Mouse (Mus musculus) heart, embryonic 14.5 days (tissue): ENCODE results near the gene Pcdh7. TPM values are rescaled to one million over a fixed set of nuclear protein-coding genes. Genes with fewer than 3 reads are reported as not detected.

Experiments
- ATAC-seq: fragments of 200-750 bp; cut with Nextera tagmentation; 2 replicates; pipeline ENCODE4 v1.8.0; 2017; ENCODE audit warnings: low read depth, moderate TSS enrichment; ENCODE audit not compliant: insufficient number of reproducible peaks, insufficient read depth, low FRiP score
- H3K27ac ChIP-seq, 2 experiments: fragments of 200-500 bp in 1 of 2; fragments of 300-500 bp in 1 of 2; sonication (generic) in 1 of 2; replicated peaks in 1 of 2; 2 replicates each; pipeline ENCODE4 v1.5.1; 2012 to 2014; ENCODE audit warnings: low read depth in 2 of 2, low read length in 2 of 2, control low read depth in 1 of 2, mild to moderate bottlenecking in 1 of 2, mixed read lengths in 1 of 2; ENCODE audit not compliant: control insufficient read depth in 1 of 2, insufficient read depth in 1 of 2
- H3K27me3 ChIP-seq: fragments of 300-500 bp; sonication (generic); 2 replicates; pipeline ENCODE4 v1.6.1; 2014; ENCODE audit warnings: mild to moderate bottlenecking, low read length, control low read depth; ENCODE audit not compliant: control insufficient read depth, insufficient read depth
- H3K36me3 ChIP-seq: fragments of 300-500 bp; sonication (generic); 2 replicates; pipeline ENCODE4 v1.6.1; 2014; ENCODE audit warnings: mild to moderate bottlenecking, control low read depth, low read length, mixed read lengths; ENCODE audit not compliant: control insufficient read depth, insufficient read depth
- H3K4me1 ChIP-seq, 2 experiments: fragments of 200-500 bp in 1 of 2; fragments of 300-500 bp in 1 of 2; sonication (generic) in 1 of 2; 2 replicates each; pipeline ENCODE4 v1.6.1; 2012 to 2014; ENCODE audit warnings: low read length in 2 of 2, control low read depth in 1 of 2, mixed read lengths in 1 of 2; ENCODE audit not compliant: control insufficient read depth in 2 of 2, insufficient read depth in 2 of 2
- H3K4me2 ChIP-seq: fragments of 300-500 bp; sonication (generic); 2 replicates; pipeline ENCODE4 v1.6.1; 2014; ENCODE audit warnings: mild to moderate bottlenecking, low read length
- H3K4me3 ChIP-seq, 2 experiments: fragments of 200-500 bp in 1 of 2; fragments of 300-500 bp in 1 of 2; sonication (generic) in 1 of 2; 2 replicates each; pipeline ENCODE4 v1.5.1; 2012 to 2014; ENCODE audit warnings: low read length in 2 of 2, mild to moderate bottlenecking in 2 of 2, control low read depth in 1 of 2, low read depth in 1 of 2, moderate library complexity in 1 of 2; ENCODE audit not compliant: control insufficient read depth in 1 of 2, insufficient read depth in 1 of 2
- H3K9ac ChIP-seq: fragments of 300-500 bp; sonication (generic); 2 replicates; pipeline ENCODE4 v1.6.1; 2014; ENCODE audit warnings: mild to moderate bottlenecking, low read length
- H3K9me3 ChIP-seq: fragments of 300-500 bp; sonication (generic); 2 replicates; pipeline ENCODE4 v1.6.1; 2016; ENCODE audit warnings: low read length, control low read depth; ENCODE audit not compliant: control insufficient read depth
- WGBS: fragments of 180-500 bp; shearing (Covaris S2); extraction: QIAGEN DNeasy Blood & Tissue Kit; methylation state at CpG from one replicate; pipeline ENCODE4 v1.1.7; 2014; 5-methylcytosine and 5-hydroxymethylcytosine counted together
- polyA plus RNA-seq: library from polyadenylated mRNA; unstranded; fragments of >200 nt; fragmentation: Nextera tagmentation; extraction: Ambion mirVana; gene quantifications from 2 replicates; pipeline ENCODE4 v1.2.1, GENCODE M21; 2014

Pcdh7 gene
- polyA plus RNA-seq, 1 experiment from 2014 or later = 32.9 TPM

- ATAC-seq = no peak
- Histone ChIP-seq H3K4me3 (no peak overlapping the region), H3K9ac (no peak overlapping the region), H3K27ac (no peak overlapping the region), H3K9me3 (no peaks in the 10 kb centered on the region), H3K36me3 (no peaks in the 10 kb centered on the region), H3K4me2 (no peak overlapping the region), H3K27me3 (no peaks in the 10 kb centered on the region), H3K4me1 (peaks cover 3 to 17% of the 10 kb centered on the region in 2 experiments; a peak in 3 of 4 replicates)
- WGBS = 58% methylated on average over 10 of the region's 10 CpGs
Measured at GRCm38 (mm10) chr5:57768469-57769022, 50.8 kb downstream of the Pcdh7 start.

GRCm38 (mm10) chr5:57769644-57770043 is 51.9 kb downstream of the Pcdh7 start:
- no peaks in the 10 kb centered on the region for H3K9me3 ChIP-seq
- H3K27me3 ChIP-seq = no peaks in the 10 kb centered on the region
- no peak overlapping the region for H3K4me2 ChIP-seq
- no peak overlapping the region for H3K27ac ChIP-seq
- WGBS = 93% methylated on average over 7 of the region's 7 CpGs
- no peak overlapping the region for H3K4me3 ChIP-seq
- no peaks in the 10 kb centered on the region for H3K36me3 ChIP-seq
- H3K4me1 ChIP-seq = peaks cover 3 to 17% of the 10 kb centered on the region in 2 experiments; a peak in 3 of 4 replicates
- ATAC-seq = no peak
- no peak overlapping the region for H3K9ac ChIP-seq

- Histone ChIP-seq H3K4me3 (no peak overlapping the region), H3K9me3 (no peaks in the 10 kb centered on the region), H3K4me2 (no peak overlapping the region), H3K4me1 (peaks cover 3 to 13% of the 10 kb centered on the region in 2 experiments; a peak in 3 of 4 replicates), H3K9ac (no peak overlapping the region), H3K36me3 (no peaks in the 10 kb centered on the region), H3K27me3 (no peaks in the 10 kb centered on the region), H3K27ac (no peak overlapping the region)
- ATAC-seq = no peak
- 61% methylated on average over 3 of the region's 3 CpGs for whole genome bisulfite sequencing
Measured at GRCm38 (mm10) chr5:57770364-57770763, 52.6 kb downstream of the Pcdh7 start.

- no peak overlapping the region for H3K27ac ChIP-seq
- H3K36me3 ChIP-seq = no peaks in the 10 kb centered on the region
- no peak overlapping the region for H3K4me3 ChIP-seq
- 74% methylated on average over 6 of the region's 6 CpGs for WGBS
- peaks cover 3 to 12% of the 10 kb centered on the region in 2 experiments; a peak in 3 of 4 replicates for H3K4me1 ChIP-seq
- H3K9me3 ChIP-seq = no peaks in the 10 kb centered on the region
- H3K9ac ChIP-seq = no peak overlapping the region
- H3K4me2 ChIP-seq = no peak overlapping the region
- ATAC-seq = no peak
- no peaks in the 10 kb centered on the region for H3K27me3 ChIP-seq
Measured at GRCm38 (mm10) chr5:57771122-57771521, 53.4 kb downstream of the Pcdh7 start.

- WGBS = 54% methylated on average over 3 of the region's 3 CpGs
- Histone ChIP-seq H3K4me1 (peaks cover 3 to 15% of the 10 kb centered on the region in 2 experiments; a peak in 3 of 4 replicates), H3K4me2 (no peak overlapping the region), H3K9me3 (no peaks in the 10 kb centered on the region), H3K36me3 (no peaks in the 10 kb centered on the region), H3K9ac (no peak overlapping the region), H3K27ac (no peak overlapping the region), H3K27me3 (no peaks in the 10 kb centered on the region), H3K4me3 (no peak overlapping the region)
- no peak for ATAC-seq
Measured at GRCm38 (mm10) chr5:57772711-57773110, 54.9 kb downstream of the Pcdh7 start.

- no peak overlapping the region for H3K4me2 ChIP-seq
- peaks cover 3 to 21% of the 10 kb centered on the region in 2 experiments for H3K4me1 ChIP-seq
- H3K36me3 ChIP-seq = no peaks in the 10 kb centered on the region
- no peak overlapping the region for H3K4me3 ChIP-seq
- WGBS = 80% methylated on average over 2 of the region's 2 CpGs
- no peaks in the 10 kb centered on the region for H3K27me3 ChIP-seq
- H3K27ac ChIP-seq = no peak overlapping the region
- H3K9me3 ChIP-seq = no peaks in the 10 kb centered on the region
- no peak overlapping the region for H3K9ac ChIP-seq
- no peak for ATAC-seq
Measured at GRCm38 (mm10) chr5:57774496-57774895, 56.7 kb downstream of the Pcdh7 start.

- no peak overlapping the region for H3K4me3 ChIP-seq
- peak overlapping the region; percentile 27 to 58; a peak in 3 of 4 replicates for H3K27ac ChIP-seq
- H3K4me2 ChIP-seq = peak overlapping the region; percentile 24
- peaks cover 0 to 18% of the 10 kb centered on the region in 2 experiments; a peak in 3 of 4 replicates for H3K4me1 ChIP-seq
- no peaks in the 10 kb centered on the region for H3K27me3 ChIP-seq
- WGBS = 2% methylated on average over 3 of the region's 3 CpGs
- H3K9ac ChIP-seq = no peak overlapping the region
- H3K9me3 ChIP-seq = no peaks in the 10 kb centered on the region
- no peak for ATAC-seq
- no peaks in the 10 kb centered on the region for H3K36me3 ChIP-seq
Measured at GRCm38 (mm10) chr5:57778093-57778492, 60.3 kb downstream of the Pcdh7 start.

- Histone ChIP-seq H3K36me3 (no peaks in the 10 kb centered on the region), H3K4me2 (no peak overlapping the region), H3K4me1 (peaks cover 0 to 18% of the 10 kb centered on the region in 2 experiments; a peak in 3 of 4 replicates), H3K9me3 (no peaks in the 10 kb centered on the region), H3K9ac (no peak overlapping the region), H3K27ac (no peak overlapping the region), H3K27me3 (no peaks in the 10 kb centered on the region), H3K4me3 (no peak overlapping the region)
- ATAC-seq = no peak
Measured at GRCm38 (mm10) chr5:57779951-57780350, 62.2 kb downstream of the Pcdh7 start.
